Mouse (Mus musculus): ENCODE measurements around the gene Rhobtb1. TPM values are rescaled to one million over a fixed set of nuclear protein-coding genes. Genes with fewer than 3 reads are reported as not detected.

The Rhobtb1 gene
- polyA plus RNA-seq, 1 experiment, result 10.8 TPM

GRCm38 (mm10) chr10:69117996-69118395, 33.2 kb upstream of the Rhobtb1 start:
- no peak overlapping the region for H3K4me3 ChIP-seq (ENCODE audit: extremely low read depth, insufficient read depth, insufficient read length)
- no peaks in the 10 kb centered on the region for H3K36me3 ChIP-seq (ENCODE audit: control insufficient read depth, insufficient read depth, low read length)
- no peak overlapping the region for H3K27ac ChIP-seq (ENCODE audit: insufficient read depth, low read length)
- no peak for DNase-seq (ENCODE audit: low read depth in 1 of 2, low spot score in 2 of 2)
- no peaks in the 10 kb centered on the region for H3K4me1 ChIP-seq (ENCODE audit: control insufficient read depth, insufficient read depth, insufficient read length)
- no peaks in the 10 kb centered on the region for H3K27me3 ChIP-seq (ENCODE audit: control insufficient read depth, insufficient read depth, low read length)
- TF ChIP-seq POLR2A (IDR thresholded peaks at IDR 0.05; ENCODE audit: low read depth, low read length) (no peak), CTCF (IDR thresholded peaks at IDR 0.05; ENCODE audit: extremely low read depth, insufficient read depth, insufficient read length, insufficient replicate concordance) (no peak)

- Histone ChIP-seq H3K4me3 (ENCODE audit: extremely low read depth, insufficient read depth, insufficient read length) (no peak overlapping the region), H3K27me3 (ENCODE audit: control insufficient read depth, insufficient read depth, low read length) (no peaks in the 10 kb centered on the region), H3K36me3 (ENCODE audit: control insufficient read depth, insufficient read depth, low read length) (no peaks in the 10 kb centered on the region), H3K4me1 (ENCODE audit: control insufficient read depth, insufficient read depth, insufficient read length) (no peaks in the 10 kb centered on the region), H3K27ac (ENCODE audit: insufficient read depth, low read length) (no peak overlapping the region)
- whole genome bisulfite sequencing, result 91% methylated on average over 3 of the region's 3 CpGs
- TF ChIP-seq CTCF (IDR thresholded peaks at IDR 0.05; ENCODE audit: extremely low read depth, insufficient read depth, insufficient read length, insufficient replicate concordance) (no peak), POLR2A (IDR thresholded peaks at IDR 0.05; ENCODE audit: low read depth, low read length) (no peak)
- DNase-seq (ENCODE audit: low read depth in 1 of 2, low spot score in 2 of 2), result no peak
These were observed 32.3 kb upstream of the Rhobtb1 start for GRCm38 (mm10) chr10:69118893-69119292.

DNA sequence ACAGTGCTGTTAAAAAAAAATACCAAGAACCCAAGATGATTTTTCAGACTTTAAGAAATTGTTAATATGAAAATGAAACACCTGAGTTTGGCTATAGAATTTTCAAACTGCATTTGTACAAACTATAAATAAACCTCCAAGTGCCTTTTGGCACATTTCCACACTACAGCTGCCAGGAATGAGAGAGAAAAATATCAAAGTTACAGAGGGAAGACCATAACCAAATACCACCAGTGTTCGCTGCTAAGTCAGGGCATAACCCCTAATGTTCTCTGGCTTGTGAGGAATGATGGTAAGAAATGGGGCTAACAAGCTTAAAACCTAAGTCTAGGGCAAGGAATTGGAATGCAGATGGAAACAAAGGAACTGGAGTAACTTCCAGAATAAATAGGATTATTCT, 31.8 kb upstream of the Rhobtb1 start:
- TF ChIP-seq CTCF (IDR thresholded peaks at IDR 0.05; ENCODE audit: extremely low read depth, insufficient read depth, insufficient read length, insufficient replicate concordance), result no peak
- no peak for TF ChIP-seq POLR2A (IDR thresholded peaks at IDR 0.05; ENCODE audit: low read depth, low read length)
- Histone ChIP-seq H3K27me3 (ENCODE audit: control insufficient read depth, insufficient read depth, low read length) (no peaks in the 10 kb centered on the region), H3K27ac (ENCODE audit: insufficient read depth, low read length) (no peak overlapping the region), H3K4me3 (ENCODE audit: extremely low read depth, insufficient read depth, insufficient read length) (no peak overlapping the region), H3K36me3 (ENCODE audit: control insufficient read depth, insufficient read depth, low read length) (no peaks in the 10 kb centered on the region), H3K4me1 (ENCODE audit: control insufficient read depth, insufficient read depth, insufficient read length) (no peaks in the 10 kb centered on the region)
- DNase-seq (ENCODE audit: low read depth in 1 of 2, low spot score in 2 of 2), result no peak
- 75% methylated on average over 1 of the region's 1 CpGs for WGBS

DNA sequence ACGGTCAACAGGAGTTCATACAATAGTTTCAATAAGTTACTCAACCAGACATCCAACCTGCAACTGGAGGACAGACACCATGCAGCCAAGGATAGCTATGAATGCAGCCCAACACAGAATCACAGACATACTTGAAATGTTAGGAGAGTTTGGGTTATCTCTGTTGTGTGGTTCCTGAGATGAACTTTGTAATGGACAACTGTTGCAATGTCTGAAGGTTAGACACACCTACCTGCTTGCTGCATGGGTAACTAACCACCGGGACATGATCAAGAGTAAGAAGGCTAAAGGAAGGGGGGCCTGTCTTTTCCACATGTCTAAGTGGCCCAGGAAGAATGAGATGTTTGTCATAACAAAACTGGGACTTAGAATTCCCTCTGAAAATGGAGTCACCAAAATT, 24.7 kb upstream of the Rhobtb1 start:
- Histone ChIP-seq H3K27me3 (ENCODE audit: control insufficient read depth, insufficient read depth, low read length) (no peaks in the 10 kb centered on the region), H3K27ac (ENCODE audit: insufficient read depth, low read length) (no peak overlapping the region), H3K36me3 (ENCODE audit: control insufficient read depth, insufficient read depth, low read length) (no peaks in the 10 kb centered on the region), H3K4me1 (ENCODE audit: control insufficient read depth, insufficient read depth, insufficient read length) (no peaks in the 10 kb centered on the region), H3K4me3 (ENCODE audit: extremely low read depth, insufficient read depth, insufficient read length) (no peak overlapping the region)
- TF ChIP-seq CTCF (IDR thresholded peaks at IDR 0.05; ENCODE audit: extremely low read depth, insufficient read depth, insufficient read length, insufficient replicate concordance), result no peak
- TF ChIP-seq POLR2A (IDR thresholded peaks at IDR 0.05; ENCODE audit: low read depth, low read length), result no peak
- DNase-seq (ENCODE audit: low read depth in 1 of 2, low spot score in 2 of 2), result no peak
- WGBS, result 96% methylated on average over 2 of the region's 2 CpGs

DNA sequence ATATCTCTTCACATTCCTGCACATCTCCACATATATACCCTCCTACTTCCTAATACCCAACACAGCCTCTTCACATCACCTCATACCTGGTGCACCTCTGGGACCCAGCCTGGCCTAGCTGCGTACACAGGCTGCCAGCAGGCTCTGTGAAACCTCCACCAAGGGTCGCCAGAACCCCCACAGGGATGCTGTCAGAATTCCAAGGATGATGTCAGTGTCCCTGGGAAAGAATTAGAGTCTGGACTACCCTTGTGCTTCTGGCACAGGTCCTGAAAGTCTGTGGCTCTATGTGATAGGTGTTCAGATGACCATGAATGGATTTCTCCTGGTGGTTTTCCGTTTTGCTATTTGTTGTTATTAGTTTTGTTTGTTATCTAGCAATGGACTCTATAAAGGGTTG, 22.7 kb upstream of the Rhobtb1 start:
- no peak for DNase-seq (ENCODE audit: low read depth in 1 of 2, low spot score in 2 of 2)
- H3K4me3 ChIP-seq (ENCODE audit: extremely low read depth, insufficient read depth, insufficient read length), result no peak overlapping the region
- H3K36me3 ChIP-seq (ENCODE audit: control insufficient read depth, insufficient read depth, low read length), result no peaks in the 10 kb centered on the region
- H3K27me3 ChIP-seq (ENCODE audit: control insufficient read depth, insufficient read depth, low read length), result no peaks in the 10 kb centered on the region
- 82% methylated on average over 3 of the region's 3 CpGs for WGBS
- H3K4me1 ChIP-seq (ENCODE audit: control insufficient read depth, insufficient read depth, insufficient read length), result no peaks in the 10 kb centered on the region
- H3K27ac ChIP-seq (ENCODE audit: insufficient read depth, low read length), result no peak overlapping the region
- TF ChIP-seq CTCF (IDR thresholded peaks at IDR 0.05; ENCODE audit: extremely low read depth, insufficient read depth, insufficient read length, insufficient replicate concordance) (no peak), POLR2A (IDR thresholded peaks at IDR 0.05; ENCODE audit: low read depth, low read length) (no peak)

DNA sequence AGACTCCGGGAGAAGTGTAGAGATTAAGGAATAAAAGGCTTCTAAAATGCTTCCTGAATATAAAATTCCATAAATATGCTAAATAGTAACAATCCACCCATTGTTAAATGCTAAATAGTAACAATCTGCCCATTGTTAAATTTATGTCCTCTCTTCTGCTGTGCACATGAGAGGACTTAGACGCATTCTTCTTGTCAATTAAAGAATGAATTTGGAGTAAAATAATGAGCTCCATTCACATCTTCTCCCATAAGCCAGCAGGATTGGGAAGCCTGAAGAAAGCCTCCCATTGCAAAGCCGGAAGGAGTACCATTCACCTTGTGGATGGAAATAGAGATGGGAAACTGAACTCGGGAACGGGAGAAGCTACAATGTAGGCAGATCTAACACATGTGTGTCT, 20.6 kb upstream of the Rhobtb1 start:
- Histone ChIP-seq H3K4me3 (ENCODE audit: extremely low read depth, insufficient read depth, insufficient read length) (no peak overlapping the region), H3K27me3 (ENCODE audit: control insufficient read depth, insufficient read depth, low read length) (no peaks in the 10 kb centered on the region), H3K4me1 (ENCODE audit: control insufficient read depth, insufficient read depth, insufficient read length) (no peaks in the 10 kb centered on the region), H3K36me3 (ENCODE audit: control insufficient read depth, insufficient read depth, low read length) (no peaks in the 10 kb centered on the region), H3K27ac (ENCODE audit: insufficient read depth, low read length) (no peak overlapping the region)
- no peak for DNase-seq (ENCODE audit: low read depth in 1 of 2, low spot score in 2 of 2)
- TF ChIP-seq CTCF (IDR thresholded peaks at IDR 0.05; ENCODE audit: extremely low read depth, insufficient read depth, insufficient read length, insufficient replicate concordance), result no peak
- no peak for TF ChIP-seq POLR2A (IDR thresholded peaks at IDR 0.05; ENCODE audit: low read depth, low read length)
- WGBS, result 91% methylated on average over 5 of the region's 5 CpGs

GRCm38 (mm10) chr10:69134356-69134755, 16.9 kb upstream of the Rhobtb1 start:
- no peak for DNase-seq (ENCODE audit: low read depth in 1 of 2, low spot score in 2 of 2)
- no peaks in the 10 kb centered on the region for H3K36me3 ChIP-seq (ENCODE audit: control insufficient read depth, insufficient read depth, low read length)
- no peaks in the 10 kb centered on the region for H3K27me3 ChIP-seq (ENCODE audit: control insufficient read depth, insufficient read depth, low read length)
- H3K4me3 ChIP-seq (ENCODE audit: extremely low read depth, insufficient read depth, insufficient read length), result no peak overlapping the region
- TF ChIP-seq CTCF (IDR thresholded peaks at IDR 0.05; ENCODE audit: extremely low read depth, insufficient read depth, insufficient read length, insufficient replicate concordance) (no peak), POLR2A (IDR thresholded peaks at IDR 0.05; ENCODE audit: low read depth, low read length) (no peak)
- H3K27ac ChIP-seq (ENCODE audit: insufficient read depth, low read length), result no peak overlapping the region
- no peaks in the 10 kb centered on the region for H3K4me1 ChIP-seq (ENCODE audit: control insufficient read depth, insufficient read depth, insufficient read length)
